Mouse (Mus musculus): Measurements from ENCODE around the gene Prss30.
A peak's percentile ranks its signal among the peaks of the same experiment; 100 is the strongest.

The Prss30 gene

DNA sequence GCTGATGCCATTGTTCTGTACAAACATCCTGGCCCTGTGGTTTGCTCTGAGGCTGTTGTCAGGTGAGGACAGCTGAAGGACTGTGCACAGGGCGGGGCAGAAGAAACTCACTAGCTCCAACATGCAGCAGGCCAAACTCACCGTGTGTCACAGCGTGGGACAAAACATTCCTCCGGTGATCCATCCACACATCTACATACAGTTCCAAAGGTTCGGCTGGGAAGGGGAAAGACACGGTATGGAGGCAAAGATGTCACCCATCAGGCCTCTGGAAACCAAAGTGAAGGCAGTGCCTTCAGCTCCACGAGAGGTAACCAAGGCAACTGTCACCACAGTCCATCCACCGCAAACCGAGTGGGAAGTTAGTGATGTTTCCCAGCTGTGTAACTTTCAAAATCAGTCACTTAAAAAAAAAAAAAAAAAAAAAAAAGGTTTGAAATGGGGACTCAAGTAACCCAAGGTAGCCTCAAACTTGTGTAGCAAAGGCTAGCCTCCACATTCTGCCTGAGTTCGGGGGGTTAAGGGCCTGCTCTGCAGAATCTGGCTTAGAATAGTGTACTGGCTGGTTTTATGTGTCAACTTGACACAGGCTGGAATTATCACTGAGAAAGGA lies at the start of gene Prss30:
Gene Prss30, minus strand, starts transcription at position 270 of the 613 bp plus-strand sequence.
- DNase-seq (ENCODE audit: low read depth, low spot score): peak; percentile 13
- no peaks in the 10 kb centered on the region; the same call in 1 of the 2 replicates for H3K27me3 ChIP-seq (ENCODE audit: control insufficient read depth, insufficient read depth, low read length, poor library complexity, severe bottlenecking)

GRCm38 (mm10) chr17:24029477-24029876 lies 49.1 kb upstream of the Prss30 start:
- Histone ChIP-seq H3K36me3 (ENCODE audit: control insufficient read depth, insufficient read depth, low read length, poor library complexity, severe bottlenecking) (no peaks in the 10 kb centered on the region), H3K27me3 (ENCODE audit: control insufficient read depth, insufficient read depth, low read length, poor library complexity, severe bottlenecking) (no peaks in the 10 kb centered on the region)
- DNase-seq (ENCODE audit: low read depth, low spot score): no peak

More for the DNA sequence above, at the start of gene Prss30:
- H3K36me3 ChIP-seq (ENCODE audit: control insufficient read depth, insufficient read depth, low read length, poor library complexity, severe bottlenecking): no peaks in the 10 kb centered on the region

DNA sequence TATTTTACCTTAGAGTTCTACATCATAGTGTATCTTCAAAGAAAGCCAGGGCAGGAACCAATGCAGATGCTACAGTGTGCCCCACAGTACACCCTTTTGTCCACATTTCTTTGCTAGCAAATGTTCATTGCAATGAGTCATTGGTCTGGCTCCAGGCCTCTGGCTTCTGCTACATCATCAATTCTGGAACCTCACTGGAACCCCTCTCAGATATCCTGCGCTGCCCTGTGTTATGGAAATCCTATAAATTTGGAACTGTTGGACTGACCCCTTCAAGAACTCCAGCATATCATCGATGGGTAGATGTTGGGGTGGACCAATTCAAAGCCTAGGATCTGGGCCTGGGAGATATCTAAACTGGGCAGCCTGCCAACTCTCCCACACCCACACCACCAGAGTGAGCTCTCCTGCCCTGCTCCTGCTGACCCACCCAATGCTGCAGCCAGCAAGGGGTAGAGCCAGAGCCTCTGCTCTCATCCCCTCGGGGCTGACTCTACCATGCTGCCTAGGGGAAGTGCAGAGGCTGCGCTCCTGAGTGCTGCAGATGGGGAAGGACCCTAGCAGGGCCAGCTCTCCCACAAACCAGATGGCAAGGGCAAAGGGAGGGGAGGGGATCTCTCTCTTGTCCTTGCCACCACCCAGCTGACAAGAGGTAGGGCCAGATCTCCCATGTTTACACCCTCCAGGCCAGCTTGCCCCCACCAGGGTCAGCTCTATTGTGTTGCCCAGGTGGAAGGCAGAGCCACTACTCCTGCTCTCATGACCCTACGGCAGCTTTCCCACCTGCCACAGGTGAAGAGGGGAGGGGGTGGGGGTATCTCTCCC lies 41.2 kb upstream of the Prss30 start:
- Histone ChIP-seq H3K36me3 (ENCODE audit: control insufficient read depth, insufficient read depth, low read length, poor library complexity, severe bottlenecking) (no peaks in the 10 kb centered on the region), H3K27me3 (ENCODE audit: control insufficient read depth, insufficient read depth, low read length, poor library complexity, severe bottlenecking) (no peaks in the 10 kb centered on the region)
- no peak for DNase-seq (ENCODE audit: low read depth, low spot score)

GRCm38 (mm10) chr17:24020696-24021095 lies 40.3 kb upstream of the Prss30 start:
- Histone ChIP-seq H3K27me3 (ENCODE audit: control insufficient read depth, insufficient read depth, low read length, poor library complexity, severe bottlenecking) (no peaks in the 10 kb centered on the region), H3K36me3 (ENCODE audit: control insufficient read depth, insufficient read depth, low read length, poor library complexity, severe bottlenecking) (no peaks in the 10 kb centered on the region)
- DNase-seq (ENCODE audit: low read depth, low spot score): no peak

GRCm38 (mm10) chr17:24015727-24016126 lies 35.4 kb upstream of the Prss30 start:
- H3K36me3 ChIP-seq (ENCODE audit: control insufficient read depth, insufficient read depth, low read length, poor library complexity, severe bottlenecking): no peaks in the 10 kb centered on the region
- DNase-seq (ENCODE audit: low read depth, low spot score): peak; percentile 11
- H3K27me3 ChIP-seq (ENCODE audit: control insufficient read depth, insufficient read depth, low read length, poor library complexity, severe bottlenecking): no peaks in the 10 kb centered on the region

DNA sequence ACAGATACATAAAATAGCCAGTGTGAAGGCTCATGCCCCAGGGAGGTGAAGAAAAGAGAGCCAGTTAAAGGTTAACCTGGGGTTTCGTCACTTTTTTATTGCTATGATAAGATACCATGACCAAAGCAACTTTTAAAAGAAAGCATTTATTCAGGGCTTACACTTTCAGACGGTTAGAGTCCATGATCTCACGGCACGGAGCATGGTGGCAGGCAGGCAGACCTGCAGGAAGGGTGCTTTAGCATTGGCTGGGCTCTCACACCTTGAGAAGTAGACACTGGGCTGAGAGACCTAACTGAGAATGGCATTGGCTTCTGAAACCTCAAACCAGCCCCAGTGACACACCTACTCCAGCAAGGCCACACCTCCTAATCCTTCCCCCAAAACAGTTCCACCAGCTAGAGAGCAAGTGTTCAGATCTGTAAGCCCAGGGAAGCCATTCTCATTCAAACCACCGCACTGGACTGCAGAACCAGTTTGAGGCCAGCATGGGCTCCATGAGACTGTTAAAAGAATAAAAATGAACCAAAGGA lies 34.1 kb upstream of the Prss30 start:
- Histone ChIP-seq H3K36me3 (ENCODE audit: control insufficient read depth, insufficient read depth, low read length, poor library complexity, severe bottlenecking) (no peaks in the 10 kb centered on the region), H3K27me3 (ENCODE audit: control insufficient read depth, insufficient read depth, low read length, poor library complexity, severe bottlenecking) (no peaks in the 10 kb centered on the region)
- DNase-seq (ENCODE audit: low read depth, low spot score): no peak

GRCm38 (mm10) chr17:24012921-24013320 lies 32.6 kb upstream of the Prss30 start:
- Histone ChIP-seq H3K27me3 (ENCODE audit: control insufficient read depth, insufficient read depth, low read length, poor library complexity, severe bottlenecking) (no peaks in the 10 kb centered on the region), H3K36me3 (ENCODE audit: control insufficient read depth, insufficient read depth, low read length, poor library complexity, severe bottlenecking) (no peaks in the 10 kb centered on the region)
- no peak for DNase-seq (ENCODE audit: low read depth, low spot score)

DNA sequence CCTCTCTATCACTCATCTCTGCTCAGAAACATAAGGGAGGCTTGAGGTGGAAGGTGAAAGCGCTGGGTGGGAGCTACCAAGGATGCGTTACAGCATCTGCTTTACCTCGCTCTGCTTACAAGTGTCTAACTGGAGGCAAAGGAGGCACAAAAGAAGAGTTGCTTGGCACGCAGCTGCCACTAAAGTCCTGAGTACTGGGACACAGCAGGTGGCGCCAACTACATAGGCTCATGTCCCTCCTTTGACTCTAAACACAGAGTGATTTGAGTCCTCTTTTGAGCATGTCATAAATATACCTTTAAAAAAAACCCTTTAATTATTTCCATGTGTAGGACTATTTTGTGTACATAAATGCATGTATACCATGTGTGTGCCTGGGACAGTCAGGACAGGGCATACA lies 29.3 kb upstream of the Prss30 start:
- no peak for DNase-seq (ENCODE audit: low read depth, low spot score)
- Histone ChIP-seq H3K27me3 (ENCODE audit: control insufficient read depth, insufficient read depth, low read length, poor library complexity, severe bottlenecking) (no peaks in the 10 kb centered on the region), H3K36me3 (ENCODE audit: control insufficient read depth, insufficient read depth, low read length, poor library complexity, severe bottlenecking) (no peaks in the 10 kb centered on the region)

DNA sequence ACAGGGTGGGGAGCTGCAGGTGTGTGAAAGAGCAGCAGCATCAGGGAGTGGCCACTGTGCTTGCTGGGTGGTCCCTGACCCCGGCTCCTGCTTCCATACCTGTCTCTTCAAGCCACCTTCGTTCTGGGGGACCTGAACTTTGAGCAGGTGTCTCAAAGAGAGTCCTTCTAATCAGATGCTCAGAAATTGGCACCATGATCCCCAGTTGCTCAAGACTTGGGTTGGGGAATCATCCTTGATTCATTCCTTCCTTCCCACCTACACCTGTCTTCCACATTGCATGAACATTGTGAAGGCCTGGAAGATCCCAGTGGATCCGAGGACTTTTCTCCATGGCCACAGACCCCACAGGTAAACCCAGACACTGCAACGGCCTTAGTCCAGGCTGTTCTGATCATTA lies 27.7 kb upstream of the Prss30 start:
- DNase-seq (ENCODE audit: low read depth, low spot score): no peak
- Histone ChIP-seq H3K27me3 (ENCODE audit: control insufficient read depth, insufficient read depth, low read length, poor library complexity, severe bottlenecking) (no peaks in the 10 kb centered on the region), H3K36me3 (ENCODE audit: control insufficient read depth, insufficient read depth, low read length, poor library complexity, severe bottlenecking) (no peaks in the 10 kb centered on the region)

DNA sequence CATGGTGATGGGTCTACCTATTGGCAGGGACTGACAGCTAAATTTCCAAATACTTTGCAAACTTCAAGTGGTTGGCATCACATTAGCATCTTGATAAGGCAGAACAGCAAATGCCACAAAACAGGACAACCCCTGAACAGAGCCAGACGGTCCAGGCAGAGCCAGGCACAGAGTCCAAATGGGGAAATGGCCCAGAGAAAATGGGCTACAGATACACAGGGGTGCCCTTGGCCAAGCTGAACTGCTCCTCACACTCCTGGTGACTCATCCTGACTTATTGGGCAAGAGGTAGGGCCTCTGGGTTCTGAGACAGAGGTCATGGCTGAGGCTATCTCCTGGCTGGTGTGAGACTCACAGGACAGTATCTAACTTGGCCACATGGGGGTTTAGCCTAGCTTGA lies 27.0 kb upstream of the Prss30 start:
- no peak for DNase-seq (ENCODE audit: low read depth, low spot score)
- H3K36me3 ChIP-seq (ENCODE audit: control insufficient read depth, insufficient read depth, low read length, poor library complexity, severe bottlenecking): no peaks in the 10 kb centered on the region
- no peaks in the 10 kb centered on the region for H3K27me3 ChIP-seq (ENCODE audit: control insufficient read depth, insufficient read depth, low read length, poor library complexity, severe bottlenecking)

- DNase-seq (ENCODE audit: low read depth, low spot score): no peak
- H3K36me3 ChIP-seq (ENCODE audit: control insufficient read depth, insufficient read depth, low read length, poor library complexity, severe bottlenecking): no peaks in the 10 kb centered on the region
- no peaks in the 10 kb centered on the region for H3K27me3 ChIP-seq (ENCODE audit: control insufficient read depth, insufficient read depth, low read length, poor library complexity, severe bottlenecking)
Observed at GRCm38 (mm10) chr17:24006930-24007329, 26.6 kb upstream of the Prss30 start.

- DNase-seq (ENCODE audit: low read depth, low spot score): no peak
- H3K36me3 ChIP-seq (ENCODE audit: control insufficient read depth, insufficient read depth, low read length, poor library complexity, severe bottlenecking): no peaks in the 10 kb centered on the region
- no peaks in the 10 kb centered on the region for H3K27me3 ChIP-seq (ENCODE audit: control insufficient read depth, insufficient read depth, low read length, poor library complexity, severe bottlenecking)
Observed at GRCm38 (mm10) chr17:24005049-24005448, 24.7 kb upstream of the Prss30 start.

- Histone ChIP-seq H3K36me3 (ENCODE audit: control insufficient read depth, insufficient read depth, low read length, poor library complexity, severe bottlenecking) (no peaks in the 10 kb centered on the region), H3K27me3 (ENCODE audit: control insufficient read depth, insufficient read depth, low read length, poor library complexity, severe bottlenecking) (no peaks in the 10 kb centered on the region)
- DNase-seq (ENCODE audit: low read depth, low spot score): no peak
Observed at GRCm38 (mm10) chr17:24004071-24004665, 23.8 kb upstream of the Prss30 start.

DNA sequence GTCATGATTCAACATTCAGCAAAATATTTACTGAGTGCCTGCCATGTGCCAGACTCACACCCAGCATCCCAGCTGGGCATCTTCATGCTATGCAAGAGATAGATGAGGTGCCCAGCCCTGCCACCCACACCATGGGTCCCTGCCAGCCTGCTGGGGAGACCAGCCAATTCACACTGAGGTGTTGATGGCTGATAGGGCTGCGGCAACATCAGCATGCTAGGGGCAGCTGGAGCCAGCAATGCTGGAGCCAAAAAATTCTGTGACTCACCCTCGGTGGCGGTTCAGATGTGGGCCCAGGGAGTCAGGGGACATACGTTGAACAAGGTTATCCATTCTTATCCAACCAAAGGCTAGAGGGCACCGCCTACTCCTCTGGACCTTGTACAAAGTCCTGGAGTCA lies 20.0 kb upstream of the Prss30 start:
- no peak for DNase-seq (ENCODE audit: low read depth, low spot score)
- Histone ChIP-seq H3K36me3 (ENCODE audit: control insufficient read depth, insufficient read depth, low read length, poor library complexity, severe bottlenecking) (no peaks in the 10 kb centered on the region), H3K27me3 (ENCODE audit: control insufficient read depth, insufficient read depth, low read length, poor library complexity, severe bottlenecking) (no peaks in the 10 kb centered on the region)

DNA sequence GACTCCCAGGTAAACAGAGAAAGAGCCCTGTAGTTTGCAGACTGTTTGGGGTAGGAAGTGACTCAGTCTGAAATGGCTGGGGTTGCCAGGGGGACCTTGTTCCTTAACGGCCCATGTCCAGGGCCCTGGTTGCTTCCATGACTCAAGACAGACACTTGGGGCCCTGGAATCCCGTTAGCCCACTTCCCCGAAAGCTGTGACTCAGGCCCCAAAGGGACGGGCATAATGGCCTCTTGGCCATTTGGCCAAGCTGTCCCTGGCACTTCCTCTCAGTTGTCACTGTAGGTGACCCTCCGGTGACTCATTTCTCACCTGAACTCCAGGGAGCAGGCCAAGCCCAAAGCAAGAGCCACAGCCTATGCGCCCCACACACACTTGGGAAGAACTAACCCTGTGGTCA lies 18.0 kb upstream of the Prss30 start:
- DNase-seq (ENCODE audit: low read depth, low spot score): no peak
- no peaks in the 10 kb centered on the region for H3K27me3 ChIP-seq (ENCODE audit: control insufficient read depth, insufficient read depth, low read length, poor library complexity, severe bottlenecking)
- H3K36me3 ChIP-seq (ENCODE audit: control insufficient read depth, insufficient read depth, low read length, poor library complexity, severe bottlenecking): no peaks in the 10 kb centered on the region
